Mouse (Mus musculus) frontal cortex, postnatal 10 days (tissue): ENCODE data around the gene Rcbtb2.

Source experiments
- DNase-seq, 2 experiments: peaks; one replicate each; pipeline ENCODE4 v3.0.0; 2022; ENCODE audit warnings: low spot score in 2 of 2, mixed read lengths in 1 of 2

Rcbtb2 gene

DNA sequence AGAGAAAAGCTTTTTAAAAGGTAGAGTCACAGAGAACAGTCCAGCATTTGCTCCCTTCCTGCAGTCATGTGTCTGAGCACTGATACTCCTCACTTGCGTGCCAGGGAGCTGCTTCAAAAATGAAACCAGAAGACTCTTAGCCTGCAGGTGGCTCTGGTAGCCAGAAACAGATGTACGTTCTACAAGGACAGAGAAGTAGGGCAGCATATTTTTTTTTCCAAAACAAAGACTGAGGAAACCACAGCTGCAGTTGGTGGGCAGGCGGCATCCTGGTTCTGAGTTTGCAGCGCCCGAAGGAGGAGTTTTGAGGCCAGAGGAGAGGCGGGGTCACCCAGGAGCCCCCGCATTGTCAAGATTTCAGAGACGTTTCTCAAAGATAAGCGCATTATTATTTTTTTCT, 5.9 kb upstream of the Rcbtb2 start:
- peak in 1 of 2 experiments; percentile 25 for DNase-seq

GRCm38 (mm10) chr14:73117411-73118392, 5.1 kb upstream of the Rcbtb2 start:
- no peak for DNase-seq

GRCm38 (mm10) chr14:73118482-73119347, 4.1 kb upstream of the Rcbtb2 start:
- DNase-seq, result no peak

DNA sequence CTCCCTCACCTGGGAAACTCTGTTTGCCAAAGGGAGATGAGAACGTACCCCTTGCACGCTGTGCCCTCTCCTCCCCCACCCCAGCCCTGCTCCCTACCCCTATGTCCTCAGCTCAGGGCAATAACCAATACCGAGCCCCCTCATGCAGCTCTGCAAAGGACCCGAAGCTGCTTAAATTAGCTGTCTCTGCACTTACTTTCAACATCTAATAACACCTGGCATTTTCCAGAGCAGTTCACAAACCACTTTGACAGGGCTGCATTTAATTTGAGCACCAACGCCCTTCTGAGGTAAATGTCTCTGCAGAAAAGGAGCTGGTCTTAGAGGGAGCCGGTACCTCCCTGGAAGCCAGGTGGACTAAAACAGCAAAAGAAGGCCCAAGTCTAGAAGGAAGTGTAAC, 3.4 kb upstream of the Rcbtb2 start:
- DNase-seq, result no peak

DNA sequence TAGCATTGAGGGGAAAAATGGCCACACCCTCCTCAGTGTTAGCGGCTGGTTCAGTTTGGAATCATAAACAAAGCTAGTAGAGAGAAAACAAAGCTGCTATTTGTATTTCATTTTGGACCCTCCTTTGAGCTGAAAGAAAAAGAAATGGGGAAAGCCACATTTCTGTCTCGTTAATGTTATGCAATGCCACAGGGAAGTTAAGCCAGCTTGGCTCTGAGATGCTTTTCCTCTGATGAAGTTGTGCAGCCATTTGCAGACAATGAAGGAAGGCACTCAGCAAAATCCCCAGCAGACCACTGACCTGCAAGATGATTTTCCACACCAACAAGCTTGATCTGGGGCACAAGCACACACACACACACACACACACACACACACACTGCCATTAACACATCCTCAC, 2.9 kb upstream of the Rcbtb2 start:
- no peak for DNase-seq

DNA sequence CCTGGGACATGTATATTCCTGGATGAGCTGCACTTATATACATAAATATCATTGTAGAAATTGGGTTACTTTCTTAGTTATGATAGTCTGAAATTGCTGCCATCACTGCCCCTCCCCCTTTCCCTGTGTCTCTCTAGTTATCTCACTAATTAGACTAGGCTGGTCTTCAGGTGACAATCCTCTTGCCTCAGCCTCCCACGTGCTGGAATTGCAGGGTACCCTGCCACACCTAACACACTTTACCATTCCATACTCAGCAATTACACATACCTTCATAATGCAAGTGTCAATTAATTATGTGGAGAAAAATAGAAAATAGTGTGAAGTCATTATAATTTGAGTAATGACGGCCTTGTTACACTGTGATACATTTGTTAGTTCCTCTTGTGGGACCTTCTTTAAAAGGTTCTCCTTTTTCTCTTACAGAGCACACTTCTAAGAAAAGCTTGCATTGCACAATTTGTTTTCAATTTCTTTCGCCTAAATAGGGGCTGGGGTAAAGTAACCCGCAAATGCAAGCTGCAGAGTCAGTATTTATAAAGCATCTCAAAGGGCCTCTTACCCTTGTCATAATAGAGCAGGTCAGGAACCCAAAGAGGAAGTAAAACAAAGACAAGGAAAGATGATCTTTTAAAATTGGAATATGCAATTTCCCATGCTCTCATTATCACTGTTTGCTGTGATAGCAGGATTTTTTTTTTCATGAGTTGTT, 470 bp upstream of the Rcbtb2 start:
- DNase-seq, result no peak

- no peak for DNase-seq
Measured at GRCm38 (mm10) chr14:73123381-73123780, 544 bp downstream of the Rcbtb2 start.

GRCm38 (mm10) chr14:73123786-73124185, 949 bp downstream of the Rcbtb2 start:
- DNase-seq, result no peak

DNA sequence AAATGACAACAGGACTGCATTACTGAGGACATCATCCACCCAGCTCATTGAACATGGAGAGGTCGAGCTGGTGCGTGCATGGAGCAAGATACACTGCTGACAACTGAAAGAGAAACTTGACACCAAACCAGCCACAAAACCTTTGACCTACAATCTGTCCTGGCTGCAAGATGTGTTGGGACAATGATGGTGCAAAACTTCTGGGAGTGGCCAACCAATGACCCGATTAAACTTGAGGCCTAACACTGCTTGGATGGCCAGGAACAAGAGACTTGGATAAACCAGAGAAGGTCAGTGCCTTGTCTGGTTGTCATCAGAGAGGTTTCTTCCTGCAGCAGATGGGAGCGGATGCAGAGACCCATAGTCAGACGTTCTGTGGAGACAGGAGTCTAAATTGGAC, 7.7 kb downstream of the Rcbtb2 start:
- DNase-seq, result no peak

DNA sequence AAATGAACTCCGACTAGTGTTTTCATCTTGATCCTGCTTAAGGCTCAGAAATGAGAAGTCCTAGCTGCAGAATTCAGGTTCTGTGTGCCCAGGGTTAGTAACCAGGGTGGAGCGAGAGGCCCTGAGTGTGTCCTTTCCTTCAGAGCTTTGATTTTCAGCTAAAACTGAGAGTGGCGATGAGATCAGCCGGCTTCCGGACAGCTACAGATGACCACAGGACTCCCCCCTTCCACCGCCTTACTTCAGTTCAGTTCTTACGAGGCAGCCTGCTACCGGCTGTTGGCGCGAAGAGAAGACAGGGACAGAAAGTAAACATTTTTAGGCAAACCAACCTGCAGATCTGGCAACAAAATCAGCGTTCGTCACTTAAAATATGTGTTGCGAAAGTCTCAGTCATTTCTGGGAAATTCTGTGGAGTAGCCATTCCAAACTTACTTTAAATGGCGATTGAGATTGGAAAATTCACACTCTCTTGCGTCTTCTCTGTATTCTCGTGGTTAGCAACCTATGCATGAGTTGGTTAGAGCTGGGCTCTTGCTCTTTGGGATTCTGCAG, 9.1 kb downstream of the Rcbtb2 start:
- DNase-seq, result no peak

- no peak for DNase-seq
Measured at GRCm38 (mm10) chr14:73132731-73133130, 9.9 kb downstream of the Rcbtb2 start.

DNA sequence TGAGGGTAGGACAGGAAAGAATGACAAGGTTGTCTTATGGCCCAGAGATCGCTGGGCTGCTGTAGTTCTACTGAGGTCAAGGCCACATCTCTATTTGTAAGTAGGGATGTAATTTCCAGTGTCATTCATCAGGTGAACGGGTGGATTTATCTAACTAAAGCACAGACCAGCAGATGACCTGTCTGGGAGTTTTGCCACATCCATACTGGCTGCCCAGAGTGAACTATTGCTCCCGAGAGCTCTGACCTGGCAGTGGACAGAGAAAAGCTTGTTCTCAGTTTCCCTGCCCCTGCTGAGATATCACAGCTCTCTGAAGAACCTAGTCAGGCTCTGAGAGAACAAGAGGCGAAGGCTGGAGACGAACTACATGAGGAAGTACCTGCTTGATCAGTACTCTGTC, 14.4 kb downstream of the Rcbtb2 start:
- DNase-seq, result no peak

- no peak for DNase-seq
Measured at GRCm38 (mm10) chr14:73138483-73138882, 15.6 kb downstream of the Rcbtb2 start.

DNA sequence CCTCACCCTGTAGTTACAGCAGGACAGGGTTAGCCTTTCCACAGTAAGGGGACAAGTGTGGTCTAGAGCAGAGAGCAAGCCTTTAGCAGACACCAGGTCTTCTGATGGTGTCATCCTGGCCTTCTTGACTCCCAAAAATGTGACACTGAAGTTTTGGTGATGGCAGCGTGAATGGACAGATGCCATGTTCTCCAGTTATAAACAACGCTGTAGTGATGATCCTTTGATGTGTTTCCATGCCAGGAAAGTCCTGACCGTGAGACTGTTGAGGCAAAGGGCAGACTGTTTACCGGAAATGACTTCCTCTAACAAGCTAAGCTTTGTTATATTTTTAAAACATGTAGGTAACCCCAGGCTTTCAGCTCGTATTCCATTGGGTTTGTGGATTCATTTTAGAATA, 17.0 kb downstream of the Rcbtb2 start:
- no peak for DNase-seq

GRCm38 (mm10) chr14:73141800-73142199, 19.0 kb downstream of the Rcbtb2 start:
- DNase-seq, result no peak

GRCm38 (mm10) chr14:73142421-73142895, 19.6 kb downstream of the Rcbtb2 start:
- no peak for DNase-seq

GRCm38 (mm10) chr14:73142896-73143709, 20.3 kb downstream of the Rcbtb2 start:
- DNase-seq, result peak; percentile 68 to 81

DNA sequence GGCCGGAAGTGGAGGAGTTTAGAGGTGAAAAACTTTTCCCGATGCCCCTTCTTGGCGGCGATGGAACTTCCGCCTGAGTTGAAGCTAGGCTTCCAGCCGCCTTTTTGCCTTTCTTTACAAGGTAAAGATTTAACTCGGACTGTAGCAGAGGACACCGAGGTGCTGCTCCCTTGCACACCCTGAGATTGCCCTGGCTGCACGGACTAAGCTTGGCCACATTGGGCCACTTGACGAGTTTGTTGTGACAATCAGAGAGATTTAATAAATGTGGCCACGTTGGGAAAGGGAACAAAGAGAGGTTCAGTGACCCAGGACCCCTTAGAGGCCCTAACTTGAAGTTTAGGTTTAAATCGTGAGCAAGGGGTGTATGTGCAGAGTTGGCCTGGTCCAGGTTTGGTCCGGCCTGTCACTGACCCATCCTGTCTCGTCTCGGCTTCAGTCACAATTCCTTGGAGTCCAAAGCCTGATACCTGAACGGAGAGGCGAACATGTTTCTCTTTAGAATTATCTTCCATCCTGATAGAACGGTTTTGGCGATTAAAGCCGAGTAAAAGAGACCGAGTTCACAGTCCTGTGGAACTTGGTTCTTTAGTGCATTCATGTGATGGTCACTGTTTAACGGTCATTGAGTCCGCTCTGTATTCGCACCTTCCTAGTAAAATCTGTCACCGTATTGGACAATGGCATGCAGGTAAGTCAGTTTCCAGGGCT, 21.0 kb downstream of the Rcbtb2 start:
- no peak for DNase-seq

GRCm38 (mm10) chr14:73145531-73145930, 22.7 kb downstream of the Rcbtb2 start:
- no peak for DNase-seq

GRCm38 (mm10) chr14:73146721-73147120, 23.9 kb downstream of the Rcbtb2 start:
- no peak for DNase-seq
